9 mouse cellular contexts compared by ENCODE assay signal in genomic region chr14:118667499-118667898, GRCm38 (mm10). TPM values are rescaled to one million over a fixed set of nuclear protein-coding genes. Genes with fewer than 3 reads are reported as not detected.
A peak's percentile ranks its signal among the peaks of the same experiment; 100 is the strongest.
DNase-seq lines count a peak whose midpoint lies in the region; ATAC-seq and TF ChIP-seq lines count a peak whose summit lies in the region.
"Had no signal": no experiment of that assay in that cellular context is flagged by ENCODE, and none has a peak within 500 bp of the region (broad histone marks: within the 10 kb centered on the region; RNA-seq: fewer than 3 reads in every experiment).

No protein-coding gene starts in this region.

- peak; percentile 44 for ATAC-seq in hindbrain, embryonic 16.5 days
- no peak for ATAC-seq in hindbrain, embryonic 12.5 days (ENCODE audit: low FRiP score)
- no peak for ATAC-seq in erythroblast, adult 5-6 weeks (replicated peaks; ENCODE audit: low FRiP score, poor library complexity, severe bottlenecking)

- H3K36me3 ChIP-seq in hindbrain, embryonic 16.5 days (ENCODE audit: control insufficient read depth, insufficient read depth, low read length), result no peaks in the 10 kb centered on the region
- no peaks in the 10 kb centered on the region for H3K36me3 ChIP-seq in hindbrain, embryonic 12.5 days
- H3K36me3 ChIP-seq: forebrain, embryonic 12.5 days had no signal

- peak; percentile 47 for DNase-seq in MN1 (ENCODE audit: low spot score)
- peak; percentile 41 for DNase-seq in cerebellum, adult 8-10 months
- peak; percentile 47 for DNase-seq in kidney, postnatal 10 days
- DNase-seq in gastrocnemius, postnatal 10 days, result no peak
- DNase-seq in left cerebral cortex, adult 2 months (ENCODE audit: extremely low spot score in 1 of 2, low spot score in 2 of 2), result no peak

- no peaks in the 10 kb centered on the region for H3K4me1 ChIP-seq in hindbrain, embryonic 16.5 days (ENCODE audit: control insufficient read depth, insufficient read depth, low read depth, low read length)
- no peaks in the 10 kb centered on the region for H3K4me1 ChIP-seq in hindbrain, embryonic 12.5 days
- H3K4me1 ChIP-seq: forebrain, embryonic 12.5 days had no signal

- H3K9me3 ChIP-seq in hindbrain, embryonic 16.5 days (ENCODE audit: control insufficient read depth, low read length), result no peaks in the 10 kb centered on the region
- H3K9me3 ChIP-seq in hindbrain, embryonic 12.5 days (replicated peaks), result no peaks in the 10 kb centered on the region
- H3K9me3 ChIP-seq: forebrain, embryonic 12.5 days had no signal

- intact Hi-C loops in left cerebral cortex, adult 2 months (cut with DNase I), result no loop called here

- H3K27me3 ChIP-seq in hindbrain, embryonic 16.5 days (replicated peaks; ENCODE audit: control insufficient read depth, insufficient read depth, low read length), result no peaks in the 10 kb centered on the region
- H3K27me3 ChIP-seq in hindbrain, embryonic 12.5 days, result no peaks in the 10 kb centered on the region
- H3K27me3 ChIP-seq: forebrain, embryonic 12.5 days had no signal

- H3K27ac ChIP-seq in hindbrain, embryonic 16.5 days (ENCODE audit: low read depth, low read length), result no peak overlapping the region
- H3K27ac ChIP-seq in hindbrain, embryonic 12.5 days, result no peak overlapping the region
- H3K27ac ChIP-seq in left cerebral cortex, adult 2 months, result no peak overlapping the region
- H3K27ac ChIP-seq: forebrain, embryonic 12.5 days had no signal

- H3K9ac ChIP-seq in hindbrain, embryonic 16.5 days (ENCODE audit: low read depth, low read length), result no peak overlapping the region
- H3K9ac ChIP-seq in hindbrain, embryonic 12.5 days, result no peak overlapping the region
- H3K9ac ChIP-seq: forebrain, embryonic 12.5 days had no signal

- TF ChIP-seq CTCF in left cerebral cortex, adult 2 months (IDR thresholded peaks at IDR 0.05), result no peak

- no peak overlapping the region for H3K4me2 ChIP-seq in hindbrain, embryonic 16.5 days (ENCODE audit: low read length)
- H3K4me2 ChIP-seq in hindbrain, embryonic 12.5 days (replicated peaks), result no peak overlapping the region
- H3K4me2 ChIP-seq: forebrain, embryonic 12.5 days had no signal

- H3K4me3 ChIP-seq in hindbrain, embryonic 16.5 days (ENCODE audit: low read length), result no peak overlapping the region
- H3K4me3 ChIP-seq in hindbrain, embryonic 12.5 days, result no peak overlapping the region
- H3K4me3 ChIP-seq in left cerebral cortex, adult 2 months, result no peak overlapping the region
- H3K4me3 ChIP-seq: forebrain, embryonic 12.5 days had no signal

- WGBS in hindbrain, embryonic 16.5 days, result 58% methylated on average over 6 of the region's 6 CpGs
- WGBS in hindbrain, embryonic 12.5 days, result 84% methylated on average over 6 of the region's 6 CpGs

RNA-seq across cellular contexts. Expression of gene Abcc4, which starts 38.5 kb away (rescaled TPM):
- 2.5 and 2.6 TPM in 2 replicates for polyA plus RNA-seq in hindbrain, embryonic 16.5 days (2015; fragmentation: Nextera tagmentation; extraction: Ambion mirVana)
- 2.8 and 3.2 TPM in 2 replicates for polyA plus RNA-seq in hindbrain, embryonic 12.5 days (2016; fragmentation: Nextera tagmentation; extraction: Ambion mirVana)
- total RNA-seq in gastrocnemius, postnatal 10 days (2021), result 1 to 10 TPM; 3.8 to 4.8 TPM
- 12.5 and 14.0 TPM in 2 replicates for total RNA-seq in erythroblast, adult 5-6 weeks (2015; ENCODE audit: low replicate concordance)
- total RNA-seq in erythroblast, adult 5-6 weeks (2017; ENCODE audit: low replicate concordance), result 10.1 and 12.8 TPM in 2 replicates
- 10 to 100 TPM in 1 of 2 experiments, 1 to 10 TPM in 1; 9.5 to 11.0 TPM for total RNA-seq in left cerebral cortex, adult 2 months (2021)

Comparison
In these comparisons a context has a peak if more than half of its experiments do, and no peak if none do; other contexts are left out.
1. DNase-seq: peak in MN1 (single experiment), cerebellum, adult 8-10 months (single experiment) and kidney, postnatal 10 days (single experiment); none in gastrocnemius, postnatal 10 days (single experiment) and left cerebral cortex, adult 2 months (0 of 2).